Mouse (Mus musculus): ENCODE measurements around the gene Ggt6. TPM values are rescaled to one million over a fixed set of nuclear protein-coding genes. Genes with fewer than 3 reads are reported as not detected.

Ggt6 gene
- polyA plus RNA-seq, 1 experiment = not detected

DNA sequence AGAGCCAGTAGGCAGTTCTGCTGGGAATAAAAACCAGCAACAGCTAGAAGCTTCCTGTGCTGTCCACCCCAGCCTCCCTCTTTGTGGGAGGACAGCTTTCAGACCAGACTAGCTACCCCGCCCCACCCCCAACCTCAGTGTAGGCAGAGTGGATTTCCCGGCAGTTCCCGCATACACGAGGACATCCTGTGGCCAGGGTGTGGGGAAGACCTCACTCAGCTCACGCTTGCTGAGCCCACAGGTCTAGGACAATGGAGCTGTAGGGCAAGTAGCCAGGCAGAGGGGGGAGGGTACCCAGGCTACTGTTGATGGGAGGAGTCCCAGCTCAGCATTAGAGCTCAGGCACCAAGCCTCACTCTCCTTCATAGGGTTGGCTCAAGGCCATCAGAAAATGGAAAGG, 33.9 kb downstream of the Ggt6 start:
- TF ChIP-seq CTCF (IDR thresholded peaks at IDR 0.05; ENCODE audit: low read depth, low read length) = no peak
- no peak for TF ChIP-seq POLR2A (IDR thresholded peaks at IDR 0.05; ENCODE audit: borderline replicate concordance, low read depth, low read length)
- no peak overlapping the region for H3K27ac ChIP-seq (ENCODE audit: insufficient read depth, low read depth, low read length)

DNA sequence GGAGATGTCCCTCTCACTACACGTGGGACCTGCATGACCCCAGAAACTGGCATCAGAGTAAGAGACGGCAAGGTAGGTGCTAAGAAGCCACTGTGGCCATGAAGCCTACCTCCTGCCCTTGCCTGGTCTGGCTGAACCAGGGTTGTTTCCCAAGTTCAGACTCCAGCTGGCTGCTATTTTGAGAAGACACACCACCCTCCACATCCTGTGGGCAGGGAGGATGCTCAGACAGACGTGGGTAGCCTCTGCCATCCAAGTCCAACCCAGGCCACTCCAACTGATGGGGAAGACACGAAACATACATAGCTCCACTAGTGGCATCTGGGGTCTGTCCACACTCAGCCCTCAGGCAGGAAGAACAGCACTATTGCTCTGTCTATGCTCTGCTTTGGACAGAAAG, 34.7 kb downstream of the Ggt6 start:
- Histone ChIP-seq H3K4me3 (ENCODE audit: insufficient read depth, low read length) (no peak overlapping the region), H3K4me1 (ENCODE audit: control insufficient read depth, insufficient read depth, low read length) (peaks cover 43% of the 10 kb centered on the region), H3K27ac (ENCODE audit: insufficient read depth, low read depth, low read length) (no peak overlapping the region)
- no peak for TF ChIP-seq CTCF (IDR thresholded peaks at IDR 0.05; ENCODE audit: low read depth, low read length)
- TF ChIP-seq POLR2A (IDR thresholded peaks at IDR 0.05; ENCODE audit: borderline replicate concordance, low read depth, low read length) = no peak

More for the DNA sequence above, 33.9 kb downstream of the Ggt6 start:
- Histone ChIP-seq H3K4me3 (ENCODE audit: insufficient read depth, low read length) (no peak overlapping the region), H3K4me1 (ENCODE audit: control insufficient read depth, insufficient read depth, low read length) (peaks cover 45% of the 10 kb centered on the region)

DNA sequence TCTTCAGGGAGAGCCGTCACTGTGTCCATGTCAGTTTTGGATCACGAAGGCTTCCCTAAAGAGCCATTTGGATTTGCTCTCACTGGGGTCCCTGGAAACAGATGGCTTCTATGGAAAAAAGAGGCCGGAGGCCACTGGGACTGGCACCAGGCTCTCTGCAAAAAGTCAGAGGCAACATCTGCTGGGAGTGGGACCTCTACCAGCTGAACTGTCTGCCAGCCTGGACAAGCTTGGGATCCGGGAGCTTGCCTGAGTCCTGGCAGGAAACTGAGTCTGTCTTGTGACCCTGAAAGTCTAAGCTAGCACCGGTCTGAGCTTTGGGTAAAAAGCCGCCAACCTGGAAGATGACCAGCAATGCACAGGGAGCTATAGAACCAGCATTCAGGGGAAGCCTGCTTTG, 36.1 kb downstream of the Ggt6 start:
- H3K27ac ChIP-seq (ENCODE audit: insufficient read depth, low read depth, low read length) = no peak overlapping the region
- TF ChIP-seq CTCF (IDR thresholded peaks at IDR 0.05; ENCODE audit: low read depth, low read length) (no peak), POLR2A (IDR thresholded peaks at IDR 0.05; ENCODE audit: borderline replicate concordance, low read depth, low read length) (no peak)
- no peak overlapping the region for H3K4me3 ChIP-seq (ENCODE audit: insufficient read depth, low read length)
- H3K4me1 ChIP-seq (ENCODE audit: control insufficient read depth, insufficient read depth, low read length) = peaks cover 34% of the 10 kb centered on the region

DNA sequence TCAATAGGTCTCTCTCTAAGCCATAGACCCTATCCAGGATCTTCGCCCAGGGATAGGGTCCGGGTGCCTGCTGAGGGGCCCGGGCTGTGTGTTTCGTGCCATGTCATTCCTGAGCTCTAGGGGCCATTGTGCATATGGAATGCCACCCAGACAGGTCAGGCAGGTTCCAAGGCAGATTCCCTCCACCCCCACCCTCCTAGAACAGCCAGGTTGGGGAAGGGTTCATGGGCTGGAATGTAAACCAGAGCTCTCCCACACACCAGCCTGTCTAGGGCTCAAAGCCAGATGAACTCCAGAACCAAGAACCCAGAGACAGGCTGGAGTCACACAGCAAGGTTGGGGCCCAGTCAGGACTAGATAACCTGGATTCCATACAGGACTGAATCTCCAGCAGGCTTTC, 38.2 kb downstream of the Ggt6 start:
- H3K27ac ChIP-seq (ENCODE audit: insufficient read depth, low read depth, low read length) = no peak overlapping the region
- peaks cover 20% of the 10 kb centered on the region for H3K4me1 ChIP-seq (ENCODE audit: control insufficient read depth, insufficient read depth, low read length)
- H3K4me3 ChIP-seq (ENCODE audit: insufficient read depth, low read length) = no peak overlapping the region
- TF ChIP-seq POLR2A (IDR thresholded peaks at IDR 0.05; ENCODE audit: borderline replicate concordance, low read depth, low read length) = no peak
- no peak for TF ChIP-seq CTCF (IDR thresholded peaks at IDR 0.05; ENCODE audit: low read depth, low read length)

DNA sequence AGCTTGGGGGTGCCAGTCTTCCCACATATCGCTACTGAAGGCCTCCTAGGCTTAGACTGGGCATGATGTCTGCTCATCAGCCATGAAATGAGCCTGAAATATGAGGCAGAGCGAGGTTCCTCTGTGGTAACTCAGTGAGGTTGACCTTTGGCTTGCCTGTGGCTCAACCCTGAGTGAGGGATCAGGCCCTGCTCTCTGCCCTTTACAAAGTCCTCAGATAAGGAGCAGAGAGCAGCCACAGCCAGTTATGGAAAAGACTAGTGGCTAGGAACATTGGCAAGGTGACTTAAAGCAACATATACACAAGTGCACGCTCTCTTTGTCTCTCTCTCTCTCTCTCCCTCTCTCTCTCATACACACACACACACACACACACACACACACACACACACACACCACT, 39.6 kb downstream of the Ggt6 start:
- no peak overlapping the region for H3K27ac ChIP-seq (ENCODE audit: insufficient read depth, low read depth, low read length)
- peaks cover 11% of the 10 kb centered on the region for H3K4me1 ChIP-seq (ENCODE audit: control insufficient read depth, insufficient read depth, low read length)
- TF ChIP-seq POLR2A (IDR thresholded peaks at IDR 0.05; ENCODE audit: borderline replicate concordance, low read depth, low read length) = no peak
- TF ChIP-seq CTCF (IDR thresholded peaks at IDR 0.05; ENCODE audit: low read depth, low read length) = no peak
- H3K4me3 ChIP-seq (ENCODE audit: insufficient read depth, low read length) = no peak overlapping the region

DNA sequence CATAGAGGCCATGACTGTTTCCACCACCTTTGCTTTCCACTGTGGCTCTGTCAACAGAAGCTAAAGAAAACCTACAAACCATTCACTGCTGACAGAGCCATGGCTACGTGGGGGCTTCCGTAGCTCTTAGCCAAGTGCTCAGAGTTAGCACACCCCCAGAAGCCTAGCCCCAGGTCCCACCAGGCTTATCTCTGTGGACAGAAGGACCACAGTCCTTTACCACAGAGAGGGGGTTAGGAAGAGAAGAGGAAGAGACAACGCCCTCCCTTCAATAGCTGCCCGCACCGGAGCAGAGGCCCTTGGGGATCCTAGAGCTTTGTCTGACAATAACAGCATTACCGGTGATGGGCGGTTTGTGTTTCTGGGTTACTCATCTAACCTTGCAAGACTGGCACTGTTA, 40.1 kb downstream of the Ggt6 start:
- no peak overlapping the region for H3K27ac ChIP-seq (ENCODE audit: insufficient read depth, low read depth, low read length)
- H3K4me3 ChIP-seq (ENCODE audit: insufficient read depth, low read length) = no peak overlapping the region
- peaks cover 6% of the 10 kb centered on the region for H3K4me1 ChIP-seq (ENCODE audit: control insufficient read depth, insufficient read depth, low read length)
- TF ChIP-seq POLR2A (IDR thresholded peaks at IDR 0.05; ENCODE audit: borderline replicate concordance, low read depth, low read length) (no peak), CTCF (IDR thresholded peaks at IDR 0.05; ENCODE audit: low read depth, low read length) (no peak)

DNA sequence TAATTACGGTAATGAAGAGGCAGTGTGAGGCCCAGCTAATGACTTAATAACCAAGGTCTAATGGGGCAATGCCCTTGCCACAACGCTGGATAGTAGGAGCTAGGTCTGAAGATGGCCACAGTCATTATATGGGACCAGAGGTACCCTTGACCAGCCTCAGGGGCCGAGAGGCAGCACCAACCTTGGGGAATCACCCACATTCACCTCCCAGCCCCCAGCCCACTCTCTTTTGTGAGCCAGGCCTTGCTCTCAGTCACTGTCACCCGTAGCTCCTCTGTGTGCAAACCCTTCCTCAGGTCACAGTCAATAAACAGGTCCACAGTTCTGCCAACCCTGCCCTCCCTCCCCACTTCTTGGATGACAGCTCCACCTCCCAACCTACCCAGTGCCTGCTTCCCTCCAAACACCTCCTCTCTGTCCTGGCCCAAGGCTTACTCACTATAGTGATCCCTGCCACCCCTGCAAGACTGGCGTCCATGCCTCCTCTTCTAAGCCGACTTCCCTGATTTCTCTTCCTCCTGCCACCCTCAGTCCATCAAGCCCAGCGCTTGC, 40.8 kb downstream of the Ggt6 start:
- TF ChIP-seq POLR2A (IDR thresholded peaks at IDR 0.05; ENCODE audit: borderline replicate concordance, low read depth, low read length) (no peak), CTCF (IDR thresholded peaks at IDR 0.05; ENCODE audit: low read depth, low read length) (no peak)
- no peak overlapping the region for H3K27ac ChIP-seq (ENCODE audit: insufficient read depth, low read depth, low read length)
- H3K4me3 ChIP-seq (ENCODE audit: insufficient read depth, low read length) = no peak overlapping the region
- peaks cover 4% of the 10 kb centered on the region for H3K4me1 ChIP-seq (ENCODE audit: control insufficient read depth, insufficient read depth, low read length)

DNA sequence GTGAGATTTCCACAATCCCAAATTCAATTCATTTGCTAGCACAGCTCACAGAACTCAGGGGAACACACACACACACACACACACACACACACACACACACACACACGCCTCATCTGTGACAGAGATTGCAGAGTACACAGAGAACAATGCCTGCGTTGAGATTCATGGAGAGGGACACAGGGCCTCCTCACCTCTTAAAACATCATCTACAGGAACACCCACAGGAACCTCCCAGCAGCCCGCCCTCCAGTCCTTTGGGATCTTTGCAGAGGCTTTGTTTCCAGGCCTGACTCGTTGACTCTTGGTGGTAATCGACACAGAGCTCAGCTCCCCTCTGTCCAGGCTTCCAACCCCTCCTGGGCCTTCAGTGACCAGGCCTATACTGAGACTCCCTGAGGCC, 41.9 kb downstream of the Ggt6 start:
- H3K4me3 ChIP-seq (ENCODE audit: insufficient read depth, low read length) = no peak overlapping the region
- TF ChIP-seq CTCF (IDR thresholded peaks at IDR 0.05; ENCODE audit: low read depth, low read length) = no peak
- TF ChIP-seq POLR2A (IDR thresholded peaks at IDR 0.05; ENCODE audit: borderline replicate concordance, low read depth, low read length) = no peak
- no peak overlapping the region for H3K27ac ChIP-seq (ENCODE audit: insufficient read depth, low read depth, low read length)
- peaks cover 4% of the 10 kb centered on the region for H3K4me1 ChIP-seq (ENCODE audit: control insufficient read depth, insufficient read depth, low read length)

DNA sequence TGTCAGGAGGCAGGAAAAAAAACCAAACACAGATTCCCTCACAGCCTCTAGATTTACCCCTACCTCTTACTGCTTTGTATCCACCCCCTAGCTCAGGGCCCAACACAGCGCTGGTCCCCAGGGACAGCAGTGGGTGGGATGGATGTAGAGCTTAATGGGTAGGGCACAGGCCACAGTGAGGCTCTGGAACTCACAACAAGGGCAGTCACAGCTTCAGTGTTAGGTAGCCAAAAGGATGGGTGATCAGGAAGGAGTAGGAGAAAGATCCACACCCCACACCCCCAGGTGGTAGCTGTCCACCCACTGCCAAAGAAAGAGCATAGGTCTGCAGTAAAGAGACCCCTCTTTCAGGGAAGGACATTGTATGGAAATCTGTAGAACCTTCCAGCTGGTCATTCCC, 42.3 kb downstream of the Ggt6 start:
- Histone ChIP-seq H3K4me3 (ENCODE audit: insufficient read depth, low read length) (no peak overlapping the region), H3K27ac (ENCODE audit: insufficient read depth, low read depth, low read length) (no peak overlapping the region), H3K4me1 (ENCODE audit: control insufficient read depth, insufficient read depth, low read length) (peaks cover 4% of the 10 kb centered on the region)
- no peak for TF ChIP-seq POLR2A (IDR thresholded peaks at IDR 0.05; ENCODE audit: borderline replicate concordance, low read depth, low read length)
- TF ChIP-seq CTCF (IDR thresholded peaks at IDR 0.05; ENCODE audit: low read depth, low read length) = no peak

DNA sequence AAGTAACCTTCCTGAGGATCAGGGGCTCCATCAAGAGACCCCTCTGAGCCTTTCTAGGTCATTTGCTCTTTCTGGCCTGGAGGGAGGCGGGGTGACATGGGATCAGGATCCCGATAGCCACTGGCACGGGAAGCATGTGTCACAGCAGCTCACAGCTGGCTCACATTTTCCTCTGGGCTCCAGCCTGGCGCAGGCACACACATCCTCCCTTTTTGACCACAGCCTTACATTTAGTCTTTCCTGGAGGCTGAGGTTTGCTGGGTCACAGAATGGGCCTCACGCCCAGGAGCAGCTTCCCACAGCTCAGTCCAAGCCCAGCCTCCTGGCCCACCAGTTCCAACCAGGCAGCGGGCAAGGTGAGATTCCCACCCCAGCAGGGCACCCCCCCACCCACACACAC, 42.9 kb downstream of the Ggt6 start:
- Histone ChIP-seq H3K27ac (ENCODE audit: insufficient read depth, low read depth, low read length) (no peak overlapping the region), H3K4me1 (ENCODE audit: control insufficient read depth, insufficient read depth, low read length) (peaks cover 4% of the 10 kb centered on the region)

DNA sequence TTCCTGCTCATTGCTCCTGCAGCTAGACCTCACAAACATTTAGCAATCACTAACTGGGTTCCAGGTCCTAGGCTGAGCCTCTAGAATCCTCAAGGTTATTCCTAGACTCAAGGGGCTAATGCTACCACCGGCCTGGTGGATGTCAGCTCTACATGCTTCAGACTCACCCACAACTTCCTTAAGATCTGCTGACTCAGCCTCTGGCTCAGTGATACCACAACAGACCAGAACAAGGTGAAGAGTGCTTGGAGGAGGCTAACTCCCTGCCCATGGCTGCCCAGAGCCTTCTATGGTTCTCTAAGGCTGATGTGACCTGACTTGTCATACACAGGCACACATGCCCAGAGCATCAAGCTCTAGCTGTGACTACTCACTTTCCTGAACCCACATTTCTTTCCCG, 44.2 kb downstream of the Ggt6 start:
- H3K4me1 ChIP-seq (ENCODE audit: control insufficient read depth, insufficient read depth, low read length) = peaks cover 4% of the 10 kb centered on the region
- H3K4me3 ChIP-seq (ENCODE audit: insufficient read depth, low read length) = no peak overlapping the region
- TF ChIP-seq POLR2A (IDR thresholded peaks at IDR 0.05; ENCODE audit: borderline replicate concordance, low read depth, low read length) = no peak
- no peak for TF ChIP-seq CTCF (IDR thresholded peaks at IDR 0.05; ENCODE audit: low read depth, low read length)
- H3K27ac ChIP-seq (ENCODE audit: insufficient read depth, low read depth, low read length) = no peak overlapping the region

More for the DNA sequence above, 42.9 kb downstream of the Ggt6 start:
- H3K4me3 ChIP-seq (ENCODE audit: insufficient read depth, low read length) = no peak overlapping the region
- no peak for TF ChIP-seq CTCF (IDR thresholded peaks at IDR 0.05; ENCODE audit: low read depth, low read length)
- TF ChIP-seq POLR2A (IDR thresholded peaks at IDR 0.05; ENCODE audit: borderline replicate concordance, low read depth, low read length) = no peak
